Mouse (Mus musculus) common myeloid progenitor, adult 5-6 weeks (primary cell): ENCODE measurements around the gene Xxylt1. TPM values are rescaled to one million over a fixed set of nuclear protein-coding genes. Genes with fewer than 3 reads are reported as not detected.

ENCODE experiments used
- ATAC-seq: replicated peaks from 2 replicates; pipeline ENCODE4 v1.8.0; 2016; ENCODE audit warnings: low read depth, mild to moderate bottlenecking, moderate TSS enrichment, inconsistent platforms; ENCODE audit not compliant: poor library complexity, severe bottlenecking
- total RNA-seq: library from RNA; stranded (forward); fragments of 200-1000, 187-1606 nt; gene quantifications from 2 replicates; pipeline ENCODE4 v1.2.3, GENCODE M21; 2017

Gene Xxylt1
- total RNA-seq, 1 experiment from 2014 or later: 10.3 TPM

- ATAC-seq: no peak
These were observed 114.5 kb downstream of the Xxylt1 start for GRCm38 (mm10) chr16:30966684-30967083.

- ATAC-seq: no peak
These were observed 116.3 kb downstream of the Xxylt1 start for GRCm38 (mm10) chr16:30964891-30965290.

GRCm38 (mm10) chr16:30964411-30964810 is 116.8 kb downstream of the Xxylt1 start:
- ATAC-seq: no peak

GRCm38 (mm10) chr16:30962515-30962914 is 118.7 kb downstream of the Xxylt1 start:
- peak; percentile 85 for ATAC-seq

- peak; percentile 17; the same call in 1 of the 2 replicates for ATAC-seq
These were observed 120.1 kb downstream of the Xxylt1 start for GRCm38 (mm10) chr16:30961176-30961575.

GRCm38 (mm10) chr16:30960266-30960665 is 121.0 kb downstream of the Xxylt1 start:
- ATAC-seq: no peak

GRCm38 (mm10) chr16:30959692-30960091 is 121.5 kb downstream of the Xxylt1 start:
- no peak for ATAC-seq

- ATAC-seq: no peak
These were observed 125.1 kb downstream of the Xxylt1 start for GRCm38 (mm10) chr16:30956141-30956540.

- no peak for ATAC-seq
These were observed 132.6 kb downstream of the Xxylt1 start for GRCm38 (mm10) chr16:30948636-30949035.

- peak; percentile 53; the same call in 1 of the 2 replicates for ATAC-seq
These were observed 133.0 kb downstream of the Xxylt1 start for GRCm38 (mm10) chr16:30948216-30948615.

GRCm38 (mm10) chr16:30944886-30945285 is 136.3 kb downstream of the Xxylt1 start:
- 0 out of 2 replicates have a peak, but pooled peaks have one; percentile 21 for ATAC-seq

GRCm38 (mm10) chr16:30943919-30944318 is 137.3 kb downstream of the Xxylt1 start:
- no peak for ATAC-seq

GRCm38 (mm10) chr16:30940699-30941098 is 140.5 kb downstream of the Xxylt1 start:
- ATAC-seq: no peak

GRCm38 (mm10) chr16:30939903-30940302 is 141.3 kb downstream of the Xxylt1 start:
- no peak for ATAC-seq

- ATAC-seq: no peak
These were observed 142.0 kb downstream of the Xxylt1 start for GRCm38 (mm10) chr16:30939210-30939609.

GRCm38 (mm10) chr16:30938664-30939063 is 142.6 kb downstream of the Xxylt1 start:
- peak; percentile 70 for ATAC-seq

- ATAC-seq: no peak
These were observed 143.6 kb downstream of the Xxylt1 start for GRCm38 (mm10) chr16:30937665-30938064.

GRCm38 (mm10) chr16:30936471-30936870 is 144.8 kb downstream of the Xxylt1 start:
- ATAC-seq: no peak

- no peak for ATAC-seq
These were observed 145.2 kb downstream of the Xxylt1 start for GRCm38 (mm10) chr16:30936012-30936461.

GRCm38 (mm10) chr16:30934967-30935690 is 146.1 kb downstream of the Xxylt1 start:
- ATAC-seq: peak; percentile 10; the same call in 1 of the 2 replicates

- ATAC-seq: no peak
These were observed 146.9 kb downstream of the Xxylt1 start for GRCm38 (mm10) chr16:30934205-30934780.
